Mouse (Mus musculus) myocyte (in vitro differentiated cells): ENCODE measurements around the gene Plpp3.

Experiments
- CEBPB ChIP-seq: IDR thresholded peaks from 2 replicates; pipeline ENCODE4 v1.6.1; 2011; ENCODE audit warnings: mild to moderate bottlenecking, moderate library complexity; ENCODE audit not compliant: poor library complexity, insufficient read depth, severe bottlenecking
- E2F4 ChIP-seq: IDR thresholded peaks from one replicate; pipeline ENCODE4 v1.6.1; 2011; ENCODE audit warnings: mild to moderate bottlenecking, control low read depth, moderate library complexity; ENCODE audit not compliant: insufficient read depth
- MAX ChIP-seq: IDR thresholded peaks from one replicate; pipeline ENCODE4 v1.6.1; 2011; ENCODE audit warnings: low read depth, mild to moderate bottlenecking, control low read depth
- MYOD1 ChIP-seq, 3 experiments: IDR thresholded peaks; one replicate each; pipeline ENCODE4 v1.6.1; 2011; ENCODE audit warnings: control low read depth in 2 of 3, low read depth in 2 of 3, mild to moderate bottlenecking in 2 of 3, moderate library complexity in 1 of 3; ENCODE audit not compliant: insufficient read length in 2 of 3, control insufficient read depth in 1 of 3
- MYOG ChIP-seq, 3 experiments: IDR thresholded peaks; one replicate each; pipeline ENCODE4 v1.6.1; 2011; ENCODE audit warnings: control low read depth in 2 of 3, low read depth in 2 of 3, mild to moderate bottlenecking in 2 of 3; ENCODE audit not compliant: insufficient read length in 2 of 3, control insufficient read depth in 1 of 3, insufficient read depth in 1 of 3
- POLR2A ChIP-seq: IDR thresholded peaks from one replicate; pipeline ENCODE4 v1.6.1; 2011; ENCODE audit warnings: low read depth, mild to moderate bottlenecking, control low read depth, moderate library complexity; ENCODE audit not compliant: insufficient read length
- POLR2AphosphoS2 ChIP-seq: IDR thresholded peaks from one replicate; pipeline ENCODE4 v1.6.1; 2011; ENCODE audit warnings: low read depth, control low read depth; ENCODE audit not compliant: insufficient read length
- REST ChIP-seq: IDR thresholded peaks from one replicate; pipeline ENCODE4 v1.6.1; 2011; ENCODE audit warnings: mild to moderate bottlenecking, control low read depth, moderate library complexity; ENCODE audit not compliant: insufficient read depth, insufficient read length
- SRF ChIP-seq: IDR thresholded peaks from one replicate; pipeline ENCODE4 v1.6.1; 2011; ENCODE audit warnings: low read depth; ENCODE audit not compliant: control insufficient read depth, insufficient read length
- TCF12 ChIP-seq: IDR thresholded peaks from one replicate; pipeline ENCODE4 v1.6.1; 2011; ENCODE audit warnings: mild to moderate bottlenecking, control low read depth; ENCODE audit not compliant: poor library complexity, insufficient read depth, severe bottlenecking
- USF1 ChIP-seq: IDR thresholded peaks from one replicate; pipeline ENCODE4 v1.6.1; 2011; ENCODE audit warnings: low read depth, mild to moderate bottlenecking, control low read depth, moderate library complexity

- no peak for TF ChIP-seq MAX
- TF ChIP-seq POLR2A, result no peak
- TF ChIP-seq E2F4, result no peak
- no peak for TF ChIP-seq CEBPB
- TF ChIP-seq MYOD1 (IDR thresholded peaks at IDR 0.05; ENCODE audit: control insufficient read depth in 1 of 3, insufficient read length in 2 of 3, low read depth in 2 of 3), result no peak
- peak; percentile 61 for TF ChIP-seq POLR2AphosphoS2
- TF ChIP-seq REST, result no peak
- TF ChIP-seq USF1, result no peak
- no peak for TF ChIP-seq MYOG (IDR thresholded peaks at IDR 0.05; ENCODE audit: control insufficient read depth in 1 of 3, insufficient read depth in 1 of 3, insufficient read length in 2 of 3, low read depth in 2 of 3)
- no peak for TF ChIP-seq SRF
- no peak for TF ChIP-seq TCF12
Observed at GRCm38 (mm10) chr4:105109990-105110683, 47.0 kb upstream of the Plpp3 start.
